Mouse (Mus musculus) E14TG2a.4 (cell line): ENCODE measurements around the gene Tnnt2.

ENCODE experiments used
- H3K27me3 ChIP-seq: 2 replicates; pipeline ENCODE4 v1.6.1; 2014; ENCODE audit warnings: low read length, control low read depth; ENCODE audit not compliant: insufficient read depth
- H3K36me3 ChIP-seq: 2 replicates; pipeline ENCODE4 v1.6.1; 2014; ENCODE audit warnings: low read length, control low read depth; ENCODE audit not compliant: insufficient read depth
- H3K4me1 ChIP-seq: replicated peaks from 2 replicates; pipeline ENCODE4 v1.6.1; 2014; ENCODE audit warnings: low read depth, low read length, control low read depth
- H3K4me3 ChIP-seq: replicated peaks from 2 replicates; pipeline ENCODE4 v1.5.1; 2014; ENCODE audit warnings: mild to moderate bottlenecking, low read length
- H3K9me3 ChIP-seq: 2 replicates; pipeline ENCODE4 v1.6.1; 2014; ENCODE audit warnings: low read length, control low read depth
- CTCF ChIP-seq: conservative IDR thresholded peaks from 2 replicates; pipeline ENCODE4 v1.5.1; 2014; ENCODE audit warnings: low read length
- NANOG ChIP-seq: IDR thresholded peaks from 2 replicates; pipeline ENCODE4 v1.6.1; 2014; ENCODE audit warnings: borderline replicate concordance, low read length, mixed read lengths
- POU5F1 ChIP-seq: IDR thresholded peaks from 2 replicates; pipeline ENCODE4 v1.6.1; 2014; ENCODE audit warnings: low read length, borderline replicate concordance

The Tnnt2 gene

GRCm38 (mm10) chr1:135895367-135895766, 59.2 kb downstream of the Tnnt2 start:
- H3K4me3 ChIP-seq, result no peak overlapping the region
- H3K36me3 ChIP-seq, result no peaks in the 10 kb centered on the region
- H3K4me1 ChIP-seq, result peaks cover 19% of the 10 kb centered on the region
- H3K9me3 ChIP-seq, result peaks cover 7% of the 10 kb centered on the region
- peaks cover 57% of the 10 kb centered on the region for H3K27me3 ChIP-seq
- TF ChIP-seq NANOG, result no peak
- TF ChIP-seq POU5F1, result no peak
- TF ChIP-seq CTCF, result no peak

GRCm38 (mm10) chr1:135899295-135899694, 63.1 kb downstream of the Tnnt2 start:
- no peak for TF ChIP-seq NANOG
- no peak for TF ChIP-seq POU5F1
- TF ChIP-seq CTCF, result no peak
- peaks cover 66% of the 10 kb centered on the region for H3K27me3 ChIP-seq
- no peak overlapping the region for H3K4me3 ChIP-seq
- H3K9me3 ChIP-seq, result peaks cover 7% of the 10 kb centered on the region
- H3K4me1 ChIP-seq, result peaks cover 8% of the 10 kb centered on the region
- no peaks in the 10 kb centered on the region for H3K36me3 ChIP-seq

- peaks cover 8% of the 10 kb centered on the region for H3K4me1 ChIP-seq
- no peak for TF ChIP-seq POU5F1
- no peak for TF ChIP-seq NANOG
- TF ChIP-seq CTCF, result no peak
- no peak overlapping the region for H3K4me3 ChIP-seq
- H3K9me3 ChIP-seq, result peaks cover 7% of the 10 kb centered on the region
- H3K27me3 ChIP-seq, result peaks cover 62% of the 10 kb centered on the region
- no peaks in the 10 kb centered on the region for H3K36me3 ChIP-seq
These were observed 63.9 kb downstream of the Tnnt2 start for GRCm38 (mm10) chr1:135899991-135900515.
